Mouse (Mus musculus) liver, adult 2 months (tissue): ENCODE data around the gene Catspere2.

Source experiments
- CTCF ChIP-seq: fragments of 200-500 bp; IDR thresholded peaks from 2 replicates; pipeline ENCODE4 v1.5.1; 2011; ENCODE audit warnings: low read depth, low read length, control low read depth
- POLR2A ChIP-seq: fragments of 200-500 bp; IDR thresholded peaks from 2 replicates; pipeline ENCODE4 v1.6.1; 2011; ENCODE audit warnings: low read length, control low read depth; ENCODE audit not compliant: insufficient read depth; ENCODE audit errors: extremely low read depth

- no peak for TF ChIP-seq CTCF
- no peak for TF ChIP-seq POLR2A
Measured at GRCm38 (mm10) chr1:178188386-178188785, 205.2 kb downstream of the Catspere2 start.
